Mouse (Mus musculus) neutrophil, adult 83 days (primary cell): Measurements from ENCODE around the gene Lrrk1. TPM values are rescaled to one million over a fixed set of nuclear protein-coding genes. Genes with fewer than 3 reads are reported as not detected.

Source experiments
- total RNA-seq, 2 experiments: library from RNA; stranded (reverse); gene quantifications; one replicate each; pipeline ENCODE4 v1.2.4; 2023

Gene Lrrk1
- 10 to 100 TPM; 19.6 to 26.5 TPM for total RNA-seq

GRCm38 (mm10) chr7:66387813-66388521, at the start of gene Lrrk1:
Lrrk1 (minus strand) TSS chr7:66388350.

GRCm38 (mm10) chr7:66427437-66428161, 39.4 kb upstream of the Lrrk1 start, which contains the start of gene Aldh1a3:
Aldh1a3 (minus strand) TSS chr7:66427517.

GRCm38 (mm10) chr7:66365904-66366303, 22.2 kb downstream of the Lrrk1 start, which contains the start of gene Gm10974:
Gm10974 (plus strand) TSS chr7:66365905.

Other genes starting within 250 kb of the Lrrk1 start
- not detected for gene Gm10974, start 22.4 kb downstream of the Lrrk1 start, total RNA-seq
- not detected for gene Aldh1a3, start 39.2 kb upstream of the Lrrk1 start, total RNA-seq